Mouse (Mus musculus): Measurements from ENCODE around the gene March6.

The March6 gene

GRCm38 (mm10) chr15:31414179-31414898 lies 116.5 kb downstream of the March6 start:
- no peak for DNase-seq

DNA sequence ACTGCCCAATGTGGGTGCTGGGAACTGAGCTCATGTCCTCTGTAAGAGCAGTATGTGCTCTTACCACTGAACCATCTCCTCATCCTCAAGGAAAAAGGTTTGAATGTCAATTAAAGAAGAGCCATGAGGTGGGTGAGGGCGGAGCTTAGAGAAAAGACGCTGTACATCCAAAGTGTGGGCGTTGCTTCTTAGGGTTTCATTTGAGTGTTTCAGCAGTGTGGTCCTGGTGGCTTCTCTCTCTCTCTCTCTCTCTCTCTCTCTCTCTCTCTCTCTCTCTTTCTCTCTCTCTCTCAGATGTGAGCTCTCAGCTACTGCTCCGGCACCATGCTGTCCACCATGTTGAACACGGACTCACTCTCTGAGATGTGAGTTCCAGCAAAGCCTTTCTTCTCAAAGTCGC lies 117.2 kb downstream of the March6 start:
- DNase-seq, result no peak

DNA sequence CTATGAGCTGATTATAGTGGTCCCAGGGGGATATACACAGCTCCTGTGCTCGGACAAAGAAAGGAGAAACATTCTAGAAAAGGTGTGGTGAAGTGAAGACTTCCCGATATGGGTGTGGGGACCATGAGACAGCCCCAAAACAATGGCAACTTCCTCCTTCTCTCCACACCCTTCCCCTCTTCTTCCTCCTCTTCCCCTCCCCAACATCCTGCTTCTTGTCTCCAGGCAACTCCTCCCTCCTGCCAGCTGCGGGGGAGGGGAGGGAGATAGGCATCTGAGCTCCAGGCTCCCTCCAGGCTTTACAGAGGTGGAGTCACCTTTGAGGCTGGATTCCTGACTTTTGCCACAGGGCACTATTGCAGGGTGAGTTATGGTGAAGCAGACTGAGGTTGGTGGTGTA lies 117.9 kb downstream of the March6 start:
- DNase-seq, result no peak

DNA sequence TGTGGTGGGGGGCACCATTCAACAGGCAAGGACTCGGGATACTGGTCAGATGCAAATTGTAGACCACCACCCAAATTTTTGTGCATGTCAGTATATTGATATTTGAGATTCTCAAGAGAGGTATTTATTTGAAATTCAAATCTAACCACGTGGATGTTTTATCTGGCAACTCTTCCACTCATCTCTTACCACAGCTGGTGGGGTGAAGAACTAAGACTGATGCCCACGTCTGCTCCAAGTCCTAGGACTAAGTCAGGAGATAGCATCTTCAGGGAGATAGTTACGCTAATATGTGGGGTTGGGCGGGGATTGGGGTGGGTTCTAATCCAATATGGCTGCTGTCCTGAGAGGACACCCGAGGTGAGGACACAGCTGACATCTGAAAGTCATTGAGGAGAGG lies 118.4 kb downstream of the March6 start:
- no peak for DNase-seq

DNA sequence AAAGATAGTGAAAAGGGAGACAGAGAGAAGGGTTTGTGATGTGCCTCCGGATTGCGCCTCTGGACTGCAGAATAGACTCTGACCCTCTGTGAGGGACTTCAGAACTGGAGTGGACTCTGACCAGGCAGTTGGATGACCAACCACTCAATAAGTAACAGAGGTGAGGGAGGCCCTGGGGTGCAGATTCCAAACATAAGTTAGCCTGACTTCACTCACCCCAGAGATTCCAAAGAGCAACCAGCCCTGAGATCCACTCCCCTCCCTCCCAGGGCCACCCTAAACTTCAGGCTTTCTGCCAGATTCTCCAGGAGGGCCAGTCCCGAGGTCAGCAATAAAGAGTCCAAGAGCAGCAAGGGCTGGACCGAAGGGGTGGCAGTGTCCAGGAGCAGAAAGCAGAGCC lies 123.4 kb downstream of the March6 start:
- DNase-seq, result no peak

DNA sequence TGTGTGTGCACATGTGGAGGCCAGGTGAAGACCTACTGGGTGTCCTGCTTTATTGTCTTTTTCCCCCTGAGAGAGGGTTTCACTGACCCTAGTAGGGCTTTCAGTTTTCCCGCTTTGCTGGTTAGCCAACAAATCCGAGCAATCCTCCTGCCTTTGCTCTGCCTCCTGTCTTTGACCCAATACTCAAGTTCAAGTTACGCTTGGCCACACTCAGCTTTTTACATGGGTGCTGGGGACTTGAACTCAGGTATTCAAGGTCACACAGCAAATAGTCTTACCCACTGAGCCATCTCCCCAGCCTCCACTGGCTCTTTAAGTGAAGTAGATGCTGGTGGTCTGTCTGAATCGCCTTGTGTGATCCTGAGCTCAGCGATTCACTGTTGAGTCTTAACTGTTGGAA lies 124.0 kb downstream of the March6 start:
- DNase-seq, result no peak

Data from cerebellum, postnatal 14 days (tissue).